Mouse (Mus musculus) olfactory bulb, adult 2 months (tissue): ENCODE data around the gene Zfp354c.

Source experiments
- CTCF ChIP-seq: fragments of 200-500 bp; IDR thresholded peaks from 2 replicates; pipeline ENCODE4 v1.5.1; 2012; ENCODE audit warnings: low read depth, mild to moderate bottlenecking, low read length, moderate library complexity; ENCODE audit not compliant: insufficient read depth
- POLR2A ChIP-seq: fragments of 200-500 bp; IDR thresholded peaks from 2 replicates; pipeline ENCODE4 v1.6.1; 2012; ENCODE audit warnings: mild to moderate bottlenecking, low read depth, low read length, moderate library complexity; ENCODE audit not compliant: insufficient read depth

- TF ChIP-seq POLR2A (no peak), CTCF (no peak)
These were observed 21.8 kb upstream of the Zfp354c start for GRCm38 (mm10) chr11:50849310-50849709.
